Mouse (Mus musculus): ENCODE measurements around the gene Ceacam19.

GRCm38 (mm10) chr7:19935961-19936360, 48.2 kb upstream of the Ceacam19 start:
- TF ChIP-seq CTCF (IDR thresholded peaks at IDR 0.05; ENCODE audit: borderline replicate concordance, control insufficient read depth, extremely low read depth, insufficient read depth, low read length, poor library complexity) (no peak), POLR2A (IDR thresholded peaks at IDR 0.05; ENCODE audit: control insufficient read depth, extremely low read depth, insufficient read depth, low read length, poor library complexity) (no peak)

All from thymus, adult 2 months (tissue).